Mouse (Mus musculus) adrenal gland, adult 18-20 months (tissue): Measurements from ENCODE around the gene Cadm2. TPM values are rescaled to one million over a fixed set of nuclear protein-coding genes. Genes with fewer than 3 reads are reported as not detected.

ENCODE experiments used
- DNase-seq, 2 experiments: peaks; one replicate each; pipeline ENCODE4 v3.0.0; 2021 to 2022; ENCODE audit warnings: low spot score in 2 of 2
- total RNA-seq, 2 experiments: library from RNA; stranded (reverse); gene quantifications; 1 replicate in 1 of 2; 2 replicates in 1 of 2; pipeline ENCODE4 v1.2.3; 2021

Cadm2 gene
- total RNA-seq, 2 experiments from 2014 or later: 0.43 to 0.74 TPM

DNA sequence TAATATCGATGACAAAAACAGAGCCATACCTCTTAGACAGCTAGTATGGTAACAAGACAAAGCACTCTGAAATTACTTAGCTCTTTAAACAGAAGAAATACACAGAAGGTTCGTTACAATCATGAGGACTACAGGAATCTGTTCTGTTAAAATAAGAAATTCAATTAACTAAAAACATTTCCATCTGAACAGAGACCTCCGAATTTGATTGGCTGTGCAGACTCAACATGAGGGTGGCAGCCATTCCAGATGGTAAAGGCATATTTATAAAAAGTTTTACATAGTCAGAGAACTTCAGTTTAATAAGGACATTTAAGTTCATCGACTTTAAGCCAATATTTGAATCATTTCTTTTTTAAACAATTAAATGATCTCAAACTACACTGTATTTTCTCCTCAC lies 105.2 kb downstream of the Cadm2 start:
- DNase-seq: no peak

DNA sequence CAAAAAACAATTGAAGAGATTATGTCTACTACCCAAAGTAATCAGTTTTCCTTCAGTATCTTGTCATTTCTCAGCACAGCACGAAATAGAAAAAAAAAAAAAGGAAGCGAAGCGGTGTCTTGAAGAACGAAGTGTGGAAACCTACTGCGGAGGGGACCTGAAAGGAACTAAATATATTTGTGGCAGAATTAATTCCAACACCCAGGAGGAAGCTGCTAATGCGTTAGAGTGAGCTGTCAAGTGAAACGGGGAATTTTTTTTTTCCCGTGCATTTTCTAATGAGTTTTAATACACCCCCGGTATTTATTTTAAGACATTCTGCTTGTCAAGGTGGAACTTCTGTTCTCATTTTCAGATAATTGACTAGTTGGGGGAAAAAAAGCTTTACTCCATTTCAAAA lies 111.6 kb downstream of the Cadm2 start:
- DNase-seq: no peak

DNA sequence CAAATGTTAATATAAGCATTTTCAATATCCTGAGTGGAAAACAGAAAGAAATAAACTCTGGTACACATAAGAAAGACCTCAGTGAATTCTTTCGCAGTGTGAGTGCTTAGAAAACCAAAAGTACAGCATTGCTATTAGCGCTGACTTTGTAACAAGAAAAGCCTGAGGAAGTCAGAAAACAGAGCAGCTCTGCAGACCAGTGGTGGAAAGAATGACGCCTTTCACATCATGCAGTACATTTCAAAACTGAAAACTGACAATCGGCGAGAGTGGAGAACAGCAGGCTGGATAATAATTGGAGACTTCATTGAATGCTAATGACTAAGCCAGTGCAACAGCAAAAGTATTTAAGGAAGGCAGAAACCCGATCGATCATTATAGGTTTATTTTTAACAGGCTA lies 138.2 kb downstream of the Cadm2 start:
- DNase-seq: no peak

DNA sequence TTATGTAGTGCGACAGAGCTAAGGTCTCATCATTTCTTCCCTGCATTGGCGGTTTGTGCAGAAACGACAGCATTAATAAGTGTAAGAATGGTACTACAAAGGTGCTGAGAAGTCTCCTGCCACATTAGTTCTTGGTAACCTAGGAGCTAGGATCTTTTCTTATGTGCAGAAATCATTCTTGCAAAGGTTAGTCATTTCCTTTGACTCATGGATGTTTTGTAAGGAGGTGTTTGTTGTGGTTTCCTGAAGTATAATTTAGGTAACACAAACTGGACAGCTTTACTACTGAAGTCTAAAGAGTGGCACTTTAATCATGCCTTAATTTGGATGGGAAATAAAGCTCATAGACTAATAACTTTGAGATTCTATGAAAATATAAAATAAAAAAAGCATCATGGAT lies 153.7 kb downstream of the Cadm2 start:
- no peak for DNase-seq

DNA sequence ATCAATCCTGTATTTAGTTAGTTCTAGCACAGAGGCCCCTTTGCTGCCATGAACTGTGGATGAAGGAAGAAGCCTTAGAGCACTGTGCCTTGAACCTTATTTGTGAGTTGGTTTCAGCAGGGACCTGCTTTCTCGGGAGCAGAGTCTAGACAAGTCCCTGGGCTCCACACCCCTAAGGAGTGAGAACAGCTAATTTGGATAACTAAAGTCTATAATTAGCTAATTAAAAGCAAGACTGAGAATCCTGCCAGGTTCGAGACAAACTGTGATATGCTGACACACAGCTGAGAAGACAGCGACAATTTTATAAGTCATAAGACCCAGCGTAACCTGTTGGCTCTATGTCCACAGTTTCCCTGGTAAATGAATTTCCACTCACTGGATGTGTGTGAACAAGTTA lies 184.4 kb downstream of the Cadm2 start:
- no peak for DNase-seq

DNA sequence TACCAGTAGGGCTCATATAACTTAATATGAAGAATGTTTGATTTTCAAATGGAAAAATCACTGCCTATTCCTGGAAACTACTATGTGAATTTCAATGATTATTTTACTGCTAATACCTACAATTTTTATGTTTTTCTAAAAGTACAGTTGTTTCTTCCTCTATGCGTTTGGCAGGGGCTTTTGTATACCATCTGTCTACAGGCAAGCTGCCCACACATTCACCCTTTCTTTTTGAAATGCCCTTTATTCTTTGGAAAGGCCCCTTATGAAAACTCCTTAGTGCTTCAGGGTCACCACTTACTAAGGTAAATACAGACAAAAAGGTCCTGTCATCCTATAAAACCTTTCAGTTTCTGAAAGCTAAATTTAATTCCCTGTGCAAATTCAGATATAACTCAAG lies 195.3 kb downstream of the Cadm2 start:
- DNase-seq: no peak

DNA sequence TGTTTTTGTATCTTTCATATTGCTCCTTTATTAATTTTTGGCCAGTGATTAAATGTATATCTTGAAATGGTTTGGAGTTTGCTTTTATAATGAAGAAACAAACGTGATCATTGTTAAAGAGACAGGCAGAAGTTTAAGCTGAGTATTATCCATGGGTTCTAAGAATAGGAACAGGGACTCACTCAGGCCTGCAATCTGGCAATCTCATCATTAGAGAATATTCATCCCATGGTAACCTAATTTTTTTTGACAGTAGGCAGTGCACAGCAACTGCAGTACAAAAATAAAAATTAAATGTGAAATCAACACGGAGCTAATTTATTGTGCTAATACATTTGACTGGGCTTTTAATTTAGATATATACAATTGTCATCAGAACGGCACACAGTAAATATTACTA lies 209.8 kb downstream of the Cadm2 start:
- DNase-seq: no peak

DNA sequence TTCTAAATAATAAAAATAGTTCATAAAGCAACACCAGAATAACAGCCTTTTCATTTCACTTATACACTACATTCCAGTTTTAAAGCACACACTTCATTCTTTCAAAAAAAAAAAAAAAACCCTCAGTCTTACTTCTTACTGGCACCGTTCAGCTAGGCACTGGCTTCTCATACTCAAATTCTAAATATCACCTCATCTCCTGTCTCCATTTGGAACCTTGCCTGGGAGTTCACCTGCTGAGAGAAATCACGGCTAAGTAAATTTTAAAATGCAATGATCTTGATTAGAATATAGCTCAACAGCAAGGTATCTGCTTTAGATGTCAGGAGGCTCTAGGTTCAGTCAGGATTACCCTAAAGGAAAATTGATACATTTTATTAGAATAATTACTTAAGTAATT lies 210.2 kb downstream of the Cadm2 start:
- DNase-seq: no peak

DNA sequence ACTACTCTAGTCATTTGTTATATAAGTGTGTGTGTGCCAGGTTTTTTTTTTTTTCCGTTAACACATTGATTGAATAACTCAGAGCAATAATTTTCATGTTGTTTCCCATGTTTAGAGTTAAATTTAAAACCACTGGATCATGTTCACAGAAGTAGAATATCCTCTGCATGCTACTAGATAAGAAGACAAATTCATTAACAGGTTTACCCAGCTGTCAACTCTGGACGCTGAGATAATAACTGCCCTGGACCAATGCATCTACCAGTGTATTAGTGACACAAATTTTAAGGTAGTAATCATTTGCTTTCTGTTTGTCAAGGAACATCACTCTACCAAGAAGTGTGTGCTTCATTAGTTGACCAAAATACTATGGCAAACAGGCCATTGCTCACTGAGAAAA lies 253.0 kb downstream of the Cadm2 start:
- no peak for DNase-seq

DNA sequence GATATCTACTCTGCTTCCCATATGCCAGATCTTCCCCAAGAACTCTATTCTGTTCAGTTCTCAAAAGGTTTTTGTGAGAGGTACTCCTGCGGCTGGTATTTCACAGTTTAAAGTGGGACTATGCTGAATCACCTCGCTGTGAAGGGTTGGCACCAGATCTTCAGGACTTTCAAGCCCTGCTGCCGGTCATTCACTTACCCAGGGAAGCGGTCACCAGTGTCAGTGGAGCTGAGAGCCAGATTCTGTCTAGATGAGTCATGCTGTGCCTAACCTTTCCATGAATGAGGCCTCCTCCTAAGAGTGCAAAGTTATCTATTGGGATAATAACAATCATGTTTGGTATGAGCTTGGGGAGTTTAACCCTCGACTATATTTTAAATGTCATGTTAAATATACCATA lies 272.7 kb downstream of the Cadm2 start:
- no peak for DNase-seq

DNA sequence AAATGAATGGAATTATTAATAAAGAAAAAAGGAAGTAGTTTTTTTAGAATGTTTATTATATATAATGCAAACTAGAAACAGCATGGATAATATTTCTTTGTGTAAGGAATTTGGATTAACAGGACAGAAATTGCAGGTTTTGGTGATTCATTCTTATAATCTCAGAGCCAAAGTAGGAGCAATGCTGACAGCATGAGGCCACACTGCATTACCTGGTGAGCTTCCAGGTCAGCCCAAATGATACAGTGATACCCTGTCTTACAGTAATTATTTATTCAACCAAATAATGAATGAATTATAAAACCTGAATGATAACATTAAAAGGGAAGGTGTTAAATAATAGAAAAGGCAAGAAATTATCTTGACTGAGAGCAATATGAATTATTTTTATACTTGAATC lies 273.1 kb downstream of the Cadm2 start:
- DNase-seq: no peak

DNA sequence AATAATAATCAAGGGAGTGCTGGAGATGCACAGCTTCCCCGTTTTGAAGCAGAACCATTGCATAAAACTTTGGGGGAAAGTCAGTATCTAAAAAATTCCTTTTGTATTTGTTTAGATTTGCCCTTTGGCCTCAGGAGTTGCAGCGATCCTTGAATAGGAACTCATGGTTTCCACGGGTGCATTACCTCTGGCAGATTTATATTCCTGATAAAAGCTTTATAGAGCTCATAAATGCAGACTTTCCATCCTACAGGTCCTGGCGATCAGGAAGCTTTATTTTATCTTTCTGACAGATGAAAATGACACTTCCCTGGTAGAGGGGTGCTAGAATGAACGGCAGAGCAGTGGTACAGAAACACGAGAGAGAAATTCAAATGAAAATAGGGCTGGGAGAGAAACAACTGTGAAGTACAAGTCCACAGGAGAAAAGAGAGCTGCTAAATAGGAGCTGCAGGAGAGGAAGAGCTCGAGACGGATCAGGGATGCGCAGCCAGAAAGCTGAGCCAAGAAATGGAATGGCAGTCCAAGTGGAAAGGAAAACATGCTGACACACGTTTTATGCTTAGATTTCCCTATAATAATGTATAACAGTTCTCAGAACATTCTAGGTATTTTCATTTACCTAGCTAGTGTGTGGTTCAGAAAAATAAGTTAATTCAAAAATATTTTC lies 274.0 kb downstream of the Cadm2 start:
- no peak for DNase-seq

DNA sequence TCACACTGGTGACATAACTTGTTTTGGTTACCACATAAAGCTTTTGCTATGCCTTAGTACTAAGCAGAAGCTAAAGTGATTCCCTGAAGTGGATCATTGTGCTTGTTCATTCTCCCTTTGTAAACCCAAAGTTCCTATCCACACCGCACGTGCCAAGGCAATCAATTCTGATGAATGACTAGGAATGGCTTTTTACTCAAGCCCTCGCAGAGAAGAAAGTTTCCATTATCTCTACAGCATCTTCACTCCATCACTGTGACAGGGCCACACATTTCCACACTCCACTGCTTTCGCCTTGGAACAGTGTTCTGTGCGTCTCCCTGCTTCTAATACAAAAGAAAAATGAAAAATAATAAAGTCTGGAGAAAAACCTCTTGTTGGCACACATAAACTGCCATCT lies 276.5 kb downstream of the Cadm2 start:
- DNase-seq: no peak

DNA sequence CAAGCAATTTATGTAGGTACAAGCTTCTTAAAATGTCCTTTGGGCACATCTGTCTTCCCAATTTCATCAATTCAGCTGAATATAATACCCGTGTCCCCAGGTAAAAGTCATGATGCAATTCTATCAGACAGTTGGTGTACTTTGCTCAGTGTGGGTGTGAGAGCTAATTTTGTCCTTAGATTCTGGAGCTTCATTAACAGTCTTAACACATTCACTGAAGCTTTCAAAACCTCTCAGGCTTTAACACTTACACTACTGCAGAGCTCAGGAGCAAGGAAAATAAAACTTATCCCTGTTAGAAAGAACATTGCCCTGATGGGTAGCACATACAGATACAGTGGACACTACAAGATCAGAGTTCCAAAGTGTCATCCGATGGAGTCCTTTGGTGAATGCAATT lies 309.7 kb downstream of the Cadm2 start:
- no peak for DNase-seq

DNA sequence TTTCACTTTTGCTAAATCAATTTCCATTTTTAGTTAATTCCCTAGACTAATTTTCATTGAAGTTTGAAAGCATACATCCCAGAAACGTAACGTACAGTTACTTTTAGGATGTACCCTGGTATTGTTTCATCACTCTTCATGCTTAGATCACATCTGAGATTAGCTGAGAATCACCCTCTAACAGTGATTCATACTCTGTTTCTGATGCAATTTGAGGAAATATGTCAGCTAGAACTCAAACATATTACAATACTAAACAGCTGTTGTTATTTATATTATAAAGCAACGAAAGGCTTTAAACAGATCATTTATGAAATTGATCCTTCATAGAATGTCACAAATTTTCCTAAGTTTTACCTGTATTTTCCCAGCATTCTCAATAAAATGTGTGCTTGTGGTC lies 336.0 kb downstream of the Cadm2 start:
- DNase-seq: no peak

DNA sequence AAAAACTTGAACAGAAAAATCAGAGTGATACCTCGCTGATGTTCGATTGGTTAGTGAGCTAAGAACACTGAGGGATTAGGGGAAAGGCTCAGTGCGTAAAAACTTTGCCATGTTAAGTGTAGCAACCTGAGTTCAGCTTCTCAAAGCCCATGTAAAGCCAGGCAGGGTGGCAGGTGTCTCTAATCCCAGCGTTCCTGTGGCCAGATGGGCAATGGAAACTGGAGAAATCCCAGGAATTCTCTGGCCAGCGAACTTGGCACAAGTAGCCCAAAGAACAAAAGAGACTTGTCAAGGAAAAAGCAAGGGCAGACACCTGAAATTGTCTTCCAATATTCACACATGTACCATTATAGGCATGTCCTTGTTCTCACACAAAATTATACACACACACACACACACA lies 377.1 kb downstream of the Cadm2 start:
- no peak for DNase-seq

DNA sequence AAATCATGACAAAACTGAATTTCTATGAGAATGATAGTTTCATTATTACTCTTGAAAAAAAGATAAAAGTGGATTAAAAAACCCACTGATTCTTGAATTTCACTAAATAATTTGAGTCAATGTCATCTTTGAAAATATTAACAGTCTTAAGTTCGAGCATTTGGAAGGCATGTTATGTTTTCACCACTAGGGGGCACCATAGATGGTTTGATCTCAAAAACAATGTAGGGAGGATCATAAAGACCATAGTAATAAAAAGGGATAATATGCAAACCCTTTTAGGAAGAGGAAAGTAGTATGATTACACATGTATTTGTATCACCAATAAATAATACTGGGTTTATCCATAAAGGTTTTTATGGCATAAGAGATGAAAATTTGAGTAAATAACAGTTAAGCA lies 385.8 kb downstream of the Cadm2 start:
- no peak for DNase-seq

DNA sequence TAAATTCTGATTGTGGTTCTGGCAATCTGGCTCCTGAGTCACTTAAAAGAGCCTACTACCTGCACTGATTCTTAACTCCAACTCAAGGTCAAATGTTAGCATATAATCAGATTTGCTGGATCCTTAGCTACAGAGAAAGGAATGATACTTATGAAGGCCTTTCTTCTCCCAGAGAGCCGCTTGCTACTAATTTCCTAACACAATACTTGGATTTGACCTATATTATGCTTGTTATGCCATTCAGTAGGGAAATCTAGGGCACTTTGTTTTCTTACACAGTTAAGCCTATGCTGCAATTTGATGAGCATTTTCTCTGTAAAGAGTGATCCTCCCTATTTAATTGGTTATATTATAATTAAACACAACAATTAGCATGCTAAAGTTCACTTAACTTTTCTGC lies 394.0 kb downstream of the Cadm2 start:
- no peak for DNase-seq

DNA sequence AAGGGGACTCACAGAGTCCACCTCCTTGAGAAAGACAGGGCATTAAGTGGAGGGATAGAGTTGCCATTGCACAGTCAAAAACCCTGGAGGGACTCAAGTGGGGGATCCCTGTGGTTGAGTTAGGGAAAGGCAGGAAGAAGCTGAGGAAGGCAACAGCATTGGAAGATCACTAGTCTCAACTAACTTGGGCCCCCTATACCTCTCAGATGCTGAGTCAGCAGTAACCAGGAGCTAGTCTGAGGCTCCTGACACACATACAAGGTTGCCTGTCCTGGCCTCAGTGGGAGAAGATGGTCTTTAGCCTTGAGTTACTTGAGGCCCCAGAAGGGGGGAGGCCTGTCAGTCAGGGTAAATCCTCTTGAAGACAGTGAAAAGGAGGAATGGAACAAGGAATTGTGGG lies 417.4 kb downstream of the Cadm2 start:
- no peak for DNase-seq

DNA sequence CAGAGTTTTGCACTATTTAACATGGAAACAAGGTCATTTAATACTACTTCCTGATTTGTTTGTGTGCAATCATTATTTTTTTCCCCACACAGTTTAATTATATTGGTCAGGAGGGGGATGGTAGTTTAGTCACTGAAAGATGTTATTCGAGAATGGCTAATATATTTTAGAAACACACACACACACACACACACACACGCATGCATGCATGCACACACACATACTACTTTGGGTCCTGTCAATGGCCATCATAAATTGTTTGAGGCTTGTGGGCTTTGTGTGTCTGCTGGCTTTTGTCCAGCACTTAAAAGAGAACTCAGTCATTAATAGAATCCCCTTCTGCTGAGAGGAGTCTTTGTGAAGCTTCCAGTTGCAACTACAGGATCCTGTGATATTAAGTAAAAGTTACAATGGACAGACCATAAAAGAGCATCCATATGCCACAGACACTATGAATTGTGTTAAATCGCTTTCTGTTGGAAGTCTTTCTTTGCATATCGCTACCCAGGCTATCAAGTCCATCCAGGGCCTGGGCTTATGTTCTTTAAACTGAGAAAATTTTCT lies 427.8 kb downstream of the Cadm2 start:
- no peak for DNase-seq

DNA sequence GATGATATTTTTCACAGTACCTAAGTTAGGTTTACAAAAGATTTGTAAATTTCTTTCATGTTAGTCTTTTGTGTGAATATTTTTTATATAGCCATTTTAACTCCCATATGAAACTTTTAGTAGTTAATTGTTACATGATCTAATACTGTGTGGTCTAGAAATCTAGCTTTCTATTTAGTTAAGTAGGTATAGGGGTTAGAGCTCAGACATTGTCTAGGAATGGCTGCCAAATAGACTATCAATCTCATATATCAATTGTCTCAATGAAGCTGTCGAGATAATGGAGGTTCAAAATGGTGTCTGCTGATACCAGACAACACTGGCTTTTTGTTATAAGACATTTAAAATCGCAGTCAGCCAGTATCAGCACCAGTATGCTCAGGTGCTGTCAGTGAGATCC lies 428.3 kb downstream of the Cadm2 start:
- DNase-seq: no peak

DNA sequence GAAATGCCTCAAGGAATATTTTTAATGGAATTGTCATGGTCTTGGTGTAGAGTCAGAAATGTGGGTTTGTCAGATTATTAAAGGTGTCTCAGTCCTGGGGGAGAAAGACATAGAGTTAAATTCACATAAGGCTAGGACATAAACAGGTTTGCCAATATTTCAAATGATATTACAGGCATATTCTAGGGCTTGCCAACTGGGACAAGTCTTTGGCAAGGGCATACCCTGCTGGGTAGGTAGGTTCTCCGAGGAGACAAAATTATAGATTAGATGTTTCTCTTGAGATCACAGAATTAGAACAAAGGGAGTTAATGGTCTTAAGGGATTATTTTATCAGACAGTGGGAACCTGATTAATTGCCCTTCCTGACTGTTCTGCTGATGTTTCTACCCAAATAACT lies 434.4 kb downstream of the Cadm2 start:
- DNase-seq: no peak

DNA sequence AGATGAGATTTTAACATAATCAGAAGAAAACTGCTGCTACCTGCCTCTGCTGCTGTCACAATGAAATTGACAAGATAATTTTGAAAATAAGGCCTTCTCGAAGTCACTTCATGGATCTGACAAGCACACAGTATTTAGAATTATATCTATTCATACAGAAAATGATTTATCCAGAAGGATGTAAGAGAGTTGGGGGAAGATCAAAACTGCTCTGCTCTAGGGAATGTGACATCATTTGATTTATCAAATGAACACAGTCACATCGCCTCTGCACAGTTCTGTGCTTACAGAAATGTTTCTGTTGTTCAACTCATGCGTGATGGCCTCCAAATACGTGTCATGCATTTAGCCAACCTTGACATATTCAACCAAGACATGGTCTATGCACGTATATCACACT lies 437.8 kb downstream of the Cadm2 start:
- no peak for DNase-seq

DNA sequence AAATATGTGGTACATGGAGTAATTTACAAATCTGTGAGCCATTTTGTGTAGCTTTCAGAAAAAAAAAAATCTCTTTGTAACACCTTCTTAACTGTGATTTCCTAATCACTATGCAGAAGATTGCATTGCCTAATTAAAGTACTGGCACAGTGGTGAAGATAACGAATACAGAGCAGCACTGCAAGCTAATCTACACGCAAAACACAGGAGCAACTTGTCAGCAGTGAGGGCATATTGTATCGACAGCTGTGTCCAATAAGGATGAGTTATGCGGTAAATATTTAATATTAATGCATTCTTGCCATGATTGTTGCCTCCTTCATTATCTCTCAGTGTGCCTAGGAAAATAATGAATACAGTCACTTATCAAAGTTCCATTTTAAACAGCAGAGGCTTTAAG lies 445.3 kb downstream of the Cadm2 start:
- DNase-seq: no peak
